Mouse (Mus musculus): Measurements from ENCODE around the gene Syn3. TPM values are rescaled to one million over a fixed set of nuclear protein-coding genes. Genes with fewer than 3 reads are reported as not detected.

Syn3 gene
- polyA plus RNA-seq, 1 experiment from 2014 or later, result 1.3 TPM

DNA sequence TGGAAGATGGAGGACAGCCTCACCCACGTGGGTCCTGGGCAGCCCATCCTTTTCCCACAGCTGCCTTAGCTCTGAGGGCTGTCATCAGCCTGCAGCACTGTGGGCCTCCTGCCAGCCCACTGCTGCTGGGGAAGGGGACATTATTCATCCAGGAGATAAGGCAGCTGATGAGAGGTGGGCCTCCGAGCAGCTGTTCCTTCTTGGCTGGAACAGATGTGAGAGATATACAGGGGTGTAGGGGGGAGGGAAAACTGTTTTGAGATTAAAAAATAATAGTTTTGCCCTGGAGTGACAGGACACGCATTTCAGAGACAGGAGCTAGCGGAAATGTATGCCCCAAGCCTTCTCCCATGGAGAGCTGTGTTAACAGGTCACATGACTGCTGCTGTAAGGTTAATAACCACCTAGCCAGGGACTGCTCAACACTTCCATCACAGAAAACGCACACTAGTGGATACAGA is 133.0 kb downstream of the Syn3 start:
- 34% methylated on average over 5 of the region's 5 CpGs for WGBS
- Histone ChIP-seq H3K4me1 (replicated peaks; ENCODE audit: control insufficient read depth, insufficient read depth) (no peaks in the 10 kb centered on the region; the same call in 1 of the 2 replicates), H3K36me3 (ENCODE audit: control insufficient read depth, insufficient read depth, low read length) (no peaks in the 10 kb centered on the region), H3K4me3 (ENCODE audit: low read depth, low read length) (no peak overlapping the region), H3K27ac (replicated peaks) (no peak overlapping the region), H3K9ac (ENCODE audit: low read length) (no peak overlapping the region), H3K9me3 (ENCODE audit: control insufficient read depth, low read length) (no peaks in the 10 kb centered on the region), H3K27me3 (ENCODE audit: control insufficient read depth, insufficient read depth, low read length) (0 out of 2 replicates have a peak, but pooled peaks cover 2% of the 10 kb centered on the region), H3K4me2 (replicated peaks; ENCODE audit: low read depth) (no peak overlapping the region)
- TF ChIP-seq EP300 (optimal IDR thresholded peaks at IDR 0.05) (no peak), CTCF (IDR thresholded peaks at IDR 0.05; ENCODE audit: low read depth) (no peak)
- DNase-seq (ENCODE audit: low spot score) (no peak), ATAC-seq (ENCODE audit: low FRiP score, low TSS enrichment) (peak; percentile 65; the same call in 1 of the 2 replicates)

DNA sequence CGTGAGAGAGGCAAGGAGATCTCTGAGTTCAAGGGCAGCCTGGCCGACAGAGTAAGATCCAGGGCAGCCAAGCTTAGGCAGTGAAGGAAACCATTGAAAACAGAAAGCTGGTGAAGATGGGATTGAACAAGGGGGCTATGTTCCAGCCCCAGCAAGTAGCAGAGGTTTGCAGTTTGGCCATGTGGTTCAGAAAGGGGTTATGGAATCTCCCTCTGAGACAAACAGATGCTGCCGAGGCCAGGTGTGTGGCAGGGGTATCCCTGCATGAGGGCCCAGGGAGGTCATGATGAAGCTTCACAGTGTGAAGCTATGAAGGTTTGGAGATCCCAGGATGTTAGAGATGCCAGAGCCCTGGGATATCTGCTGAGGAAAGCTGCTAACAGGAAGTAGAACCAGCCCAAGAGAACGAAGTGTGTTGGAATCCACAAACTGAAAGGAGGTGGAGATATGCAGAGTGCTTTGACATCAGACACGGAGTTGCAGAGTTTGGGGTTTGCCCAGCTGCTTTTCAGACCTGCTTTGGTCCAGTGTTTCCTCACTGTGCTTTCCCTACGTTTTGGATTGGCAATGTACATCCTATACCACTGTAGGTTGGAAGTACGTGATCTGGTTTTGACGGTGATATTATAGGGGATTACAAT is 134.9 kb downstream of the Syn3 start:
- no peak overlapping the region for H3K4me2 ChIP-seq (replicated peaks; ENCODE audit: low read depth)
- ATAC-seq (ENCODE audit: low FRiP score, low TSS enrichment) (no peak), DNase-seq (ENCODE audit: low spot score) (no peak)
- H3K9me3 ChIP-seq (ENCODE audit: control insufficient read depth, low read length), result no peaks in the 10 kb centered on the region
- no peak overlapping the region for H3K9ac ChIP-seq (ENCODE audit: low read length)
- no peaks in the 10 kb centered on the region; the same call in 1 of the 2 replicates for H3K4me1 ChIP-seq (replicated peaks; ENCODE audit: control insufficient read depth, insufficient read depth)
- no peak for TF ChIP-seq EP300 (optimal IDR thresholded peaks at IDR 0.05)
- 73% methylated on average over 8 of the region's 8 CpGs for WGBS
- H3K27ac ChIP-seq (replicated peaks), result no peak overlapping the region
- no peak overlapping the region for H3K4me3 ChIP-seq (ENCODE audit: low read depth, low read length)
- H3K27me3 ChIP-seq (ENCODE audit: control insufficient read depth, insufficient read depth, low read length), result no peaks in the 10 kb centered on the region
- H3K36me3 ChIP-seq (ENCODE audit: control insufficient read depth, insufficient read depth, low read length), result no peaks in the 10 kb centered on the region

DNA sequence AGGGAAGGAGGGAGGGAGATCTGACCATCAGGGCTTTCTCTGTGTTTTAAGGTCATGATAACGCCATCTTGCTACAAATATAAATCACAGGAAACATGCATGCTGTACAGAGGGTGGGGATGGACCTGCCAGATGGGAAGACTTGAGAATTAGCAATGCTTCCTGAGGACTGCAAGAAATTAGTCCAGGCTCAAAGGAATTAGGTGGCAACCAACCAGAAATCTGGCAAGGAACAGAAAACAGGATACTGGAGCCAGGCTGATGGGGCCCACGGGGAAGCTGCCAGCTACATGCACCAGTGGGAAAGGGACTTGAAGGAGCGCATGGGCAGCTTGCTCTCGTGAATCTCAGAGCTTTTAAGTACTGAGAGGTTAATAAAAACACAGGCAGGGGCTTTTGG is 139.0 kb downstream of the Syn3 start:
- WGBS, result 56% methylated on average over 4 of the region's 4 CpGs
- ATAC-seq (ENCODE audit: low FRiP score, low TSS enrichment) (no peak), DNase-seq (ENCODE audit: low spot score) (no peak)
- Histone ChIP-seq H3K27ac (replicated peaks) (no peak overlapping the region), H3K4me2 (replicated peaks; ENCODE audit: low read depth) (no peak overlapping the region), H3K9ac (ENCODE audit: low read length) (no peak overlapping the region), H3K4me1 (replicated peaks; ENCODE audit: control insufficient read depth, insufficient read depth) (no peaks in the 10 kb centered on the region), H3K9me3 (ENCODE audit: control insufficient read depth, low read length) (no peaks in the 10 kb centered on the region), H3K36me3 (ENCODE audit: control insufficient read depth, insufficient read depth, low read length) (no peaks in the 10 kb centered on the region), H3K27me3 (ENCODE audit: control insufficient read depth, insufficient read depth, low read length) (no peaks in the 10 kb centered on the region), H3K4me3 (ENCODE audit: low read depth, low read length) (no peak overlapping the region)
- no peak for TF ChIP-seq CTCF (IDR thresholded peaks at IDR 0.05; ENCODE audit: low read depth)
- TF ChIP-seq EP300 (optimal IDR thresholded peaks at IDR 0.05), result no peak

DNA sequence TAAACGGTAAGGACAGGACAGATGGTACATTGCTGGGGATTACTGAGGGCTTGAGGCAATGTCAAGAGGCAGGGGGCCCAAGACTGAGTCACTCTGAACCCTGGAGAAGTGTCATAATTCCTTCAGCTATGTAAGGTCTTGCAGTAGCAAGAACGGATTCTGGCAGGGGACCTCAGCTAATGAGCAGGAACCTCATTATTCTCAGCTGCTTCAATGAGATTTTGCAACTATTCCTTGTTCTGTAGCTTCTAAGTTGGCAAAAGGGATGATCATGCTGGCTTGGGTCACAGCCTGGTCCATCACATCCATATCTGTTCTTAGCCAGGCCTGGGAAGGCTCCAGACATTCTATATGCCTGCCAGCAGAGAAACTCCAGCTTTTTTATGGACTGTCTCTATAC is 139.5 kb downstream of the Syn3 start:
- Histone ChIP-seq H3K9ac (ENCODE audit: low read length) (no peak overlapping the region), H3K4me2 (replicated peaks; ENCODE audit: low read depth) (no peak overlapping the region), H3K9me3 (ENCODE audit: control insufficient read depth, low read length) (no peaks in the 10 kb centered on the region), H3K36me3 (ENCODE audit: control insufficient read depth, insufficient read depth, low read length) (no peaks in the 10 kb centered on the region), H3K27me3 (ENCODE audit: control insufficient read depth, insufficient read depth, low read length) (no peaks in the 10 kb centered on the region), H3K27ac (replicated peaks) (no peak overlapping the region), H3K4me3 (ENCODE audit: low read depth, low read length) (no peak overlapping the region), H3K4me1 (replicated peaks; ENCODE audit: control insufficient read depth, insufficient read depth) (no peaks in the 10 kb centered on the region)
- no peak for TF ChIP-seq EP300 (optimal IDR thresholded peaks at IDR 0.05)
- no peak for TF ChIP-seq CTCF (IDR thresholded peaks at IDR 0.05; ENCODE audit: low read depth)
- WGBS, result 49% methylated on average over 2 of the region's 2 CpGs
- no peak for DNase-seq (ENCODE audit: low spot score)
- no peak for ATAC-seq (ENCODE audit: low FRiP score, low TSS enrichment)

DNA sequence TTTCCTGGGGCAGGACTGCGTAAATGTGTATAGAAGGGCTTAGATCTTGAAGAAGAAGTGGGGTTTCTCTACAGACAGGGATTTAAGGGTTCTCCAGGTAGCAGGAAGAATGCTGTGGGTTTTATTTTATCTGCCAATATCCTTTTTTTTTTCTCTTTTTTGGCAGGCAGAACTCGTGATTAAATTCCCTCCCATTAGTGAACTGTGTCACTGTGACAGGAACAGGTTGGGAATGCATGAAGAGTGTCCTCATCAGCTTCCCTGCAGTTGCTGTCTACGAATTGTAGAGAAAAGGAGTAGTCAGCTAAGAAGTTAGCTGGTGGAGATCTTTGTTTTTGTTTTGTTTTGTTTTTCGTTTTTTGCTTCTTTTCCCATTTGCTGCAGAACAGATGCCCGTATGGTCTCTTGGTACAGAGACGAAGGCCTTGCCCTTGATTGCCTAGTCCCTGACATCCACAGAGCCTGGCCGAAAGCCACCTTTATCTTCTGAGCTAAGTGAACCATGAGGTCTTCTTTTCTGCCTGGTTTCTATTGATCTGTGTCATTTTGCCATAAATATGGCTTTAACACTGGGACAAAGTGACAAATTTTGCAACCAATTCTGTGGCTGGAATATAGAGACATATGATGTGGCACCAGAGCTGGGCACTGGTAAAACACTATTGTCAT is 140.3 kb downstream of the Syn3 start:
- Histone ChIP-seq H3K4me1 (replicated peaks; ENCODE audit: control insufficient read depth, insufficient read depth) (no peaks in the 10 kb centered on the region), H3K9ac (ENCODE audit: low read length) (no peak overlapping the region), H3K27me3 (ENCODE audit: control insufficient read depth, insufficient read depth, low read length) (no peaks in the 10 kb centered on the region), H3K27ac (replicated peaks) (no peak overlapping the region), H3K9me3 (ENCODE audit: control insufficient read depth, low read length) (no peaks in the 10 kb centered on the region), H3K36me3 (ENCODE audit: control insufficient read depth, insufficient read depth, low read length) (no peaks in the 10 kb centered on the region), H3K4me3 (ENCODE audit: low read depth, low read length) (no peak overlapping the region), H3K4me2 (replicated peaks; ENCODE audit: low read depth) (no peak overlapping the region)
- ATAC-seq (ENCODE audit: low FRiP score, low TSS enrichment) (no peak), DNase-seq (ENCODE audit: low spot score) (no peak)
- 83% methylated on average over 7 of the region's 7 CpGs for WGBS
- TF ChIP-seq CTCF (IDR thresholded peaks at IDR 0.05; ENCODE audit: low read depth) (no peak), EP300 (optimal IDR thresholded peaks at IDR 0.05) (no peak)
